ENCODE assay signal across 8 mouse cellular contexts in genomic region chr1:153180586-153181289, GRCm38 (mm10). TPM values are rescaled to one million over a fixed set of nuclear protein-coding genes. Genes with fewer than 3 reads are reported as not detected.
DNase-seq lines count a peak whose midpoint lies in the region; ATAC-seq lines count a peak whose summit lies in the region.

No protein-coding gene starts in this region.

- H3K27me3 ChIP-seq in hindbrain, embryonic 14.5 days (ENCODE audit: control insufficient read depth, insufficient read depth, low read length) = peaks cover 17% of the 10 kb centered on the region
- peaks cover 27% of the 10 kb centered on the region for H3K27me3 ChIP-seq in hindbrain, embryonic 10.5 days (ENCODE audit: insufficient read depth, poor library complexity, severe bottlenecking)
- peaks cover 11% of the 10 kb centered on the region for H3K27me3 ChIP-seq in limb, embryonic 15.5 days

- ATAC-seq in hindbrain, embryonic 14.5 days (ENCODE audit: low FRiP score) = peak; percentile 48; the same call in 1 of the 2 replicates
- ATAC-seq in limb, embryonic 15.5 days (ENCODE audit: insufficient number of reproducible peaks, low FRiP score, low TSS enrichment, low read depth) = peak; percentile 65; the same call in 1 of the 2 replicates
- no peak for ATAC-seq in activated CD4-positive, CD25-positive, alpha-beta regulatory T cell, adult 4 months

- H3K27ac ChIP-seq in hindbrain, embryonic 14.5 days = no peak overlapping the region
- H3K27ac ChIP-seq in hindbrain, embryonic 10.5 days = no peak overlapping the region
- peak overlapping the region; percentile 70 for H3K27ac ChIP-seq in limb, embryonic 15.5 days

- H3K4me3 ChIP-seq in hindbrain, embryonic 14.5 days (replicated peaks; ENCODE audit: low read length) = no peak overlapping the region
- H3K4me3 ChIP-seq in hindbrain, embryonic 10.5 days = no peak overlapping the region
- H3K4me3 ChIP-seq in limb, embryonic 15.5 days = no peak overlapping the region

- WGBS in hindbrain, embryonic 14.5 days = 60% methylated on average over 9 of the region's 9 CpGs
- 69% methylated on average over 9 of the region's 9 CpGs for WGBS in hindbrain, embryonic 10.5 days
- 30% methylated on average over 9 of the region's 9 CpGs for WGBS in limb, embryonic 15.5 days

- H3K9ac ChIP-seq in hindbrain, embryonic 14.5 days = no peak overlapping the region
- H3K9ac ChIP-seq in limb, embryonic 15.5 days = no peak overlapping the region

- H3K4me2 ChIP-seq in hindbrain, embryonic 14.5 days (replicated peaks) = no peak overlapping the region
- H3K4me2 ChIP-seq in limb, embryonic 15.5 days = no peak overlapping the region

- peak; percentile 40 for DNase-seq in hindbrain, embryonic 14.5 days (ENCODE audit: low spot score)
- no peak for DNase-seq in hindbrain, embryonic 10.5 days (ENCODE audit: low spot score)
- DNase-seq in adipocyte (ENCODE audit: low spot score) = peak; percentile 81
- peak; percentile 17 to 28 for DNase-seq in frontal cortex, postnatal 25 days (ENCODE audit: low spot score in 2 of 2)
- no peak for DNase-seq in retina, embryonic 14.5 days (ENCODE audit: low spot score)
- no peak for DNase-seq in embryo, embryonic 10.5 days (ENCODE audit: low spot score)

- no peaks in the 10 kb centered on the region; the same call in 1 of the 2 replicates for H3K4me1 ChIP-seq in hindbrain, embryonic 14.5 days (replicated peaks; ENCODE audit: control insufficient read depth, insufficient read depth, low read length)
- H3K4me1 ChIP-seq in hindbrain, embryonic 10.5 days (replicated peaks) = peaks cover 5% of the 10 kb centered on the region
- peaks cover 9% of the 10 kb centered on the region for H3K4me1 ChIP-seq in limb, embryonic 15.5 days

- H3K36me3 ChIP-seq in hindbrain, embryonic 14.5 days (replicated peaks; ENCODE audit: control insufficient read depth, insufficient read depth) = no peaks in the 10 kb centered on the region
- H3K36me3 ChIP-seq in hindbrain, embryonic 10.5 days = no peaks in the 10 kb centered on the region
- no peaks in the 10 kb centered on the region for H3K36me3 ChIP-seq in limb, embryonic 15.5 days

- no peaks in the 10 kb centered on the region for H3K9me3 ChIP-seq in hindbrain, embryonic 14.5 days (ENCODE audit: control insufficient read depth, low read length)
- H3K9me3 ChIP-seq in hindbrain, embryonic 10.5 days = no peaks in the 10 kb centered on the region
- H3K9me3 ChIP-seq in limb, embryonic 15.5 days = no peaks in the 10 kb centered on the region

RNA-seq across cellular contexts. Expression of gene Lamc2, which starts 5.5 kb away (rescaled TPM):
- polyA plus RNA-seq in hindbrain, embryonic 14.5 days (2014; fragmentation: Nextera tagmentation; extraction: Ambion mirVana) = 1.8 and 2.0 TPM in 2 replicates
- 2.3 and 2.8 TPM in 2 replicates for polyA plus RNA-seq in hindbrain, embryonic 10.5 days (2016; fragmentation: Nextera tagmentation; extraction: Ambion mirVana)
- polyA plus RNA-seq in limb, embryonic 15.5 days (2015; fragmentation: Nextera tagmentation; extraction: Ambion mirVana) = 12.1 and 12.2 TPM in 2 replicates
- under 1 TPM; 0.51 to 0.53 TPM for polyA plus RNA-seq in activated CD4-positive, CD25-positive, alpha-beta regulatory T cell, adult 4 months (2017; shearing (Covaris generic))

Comparison
In these comparisons a context has a peak if more than half of its experiments do, and no peak if none do; other contexts are left out.
1. DNase-seq: peak in hindbrain, embryonic 14.5 days (single experiment), adipocyte (single experiment) and frontal cortex, postnatal 25 days (2 of 2); none in hindbrain, embryonic 10.5 days (single experiment), retina, embryonic 14.5 days (single experiment) and embryo, embryonic 10.5 days (single experiment).